Mouse (Mus musculus): ENCODE measurements around the gene Golga4. TPM values are rescaled to one million over a fixed set of nuclear protein-coding genes. Genes with fewer than 3 reads are reported as not detected.

The Golga4 gene
- polyA plus RNA-seq, 1 experiment from 2014 or later: 50.6 TPM

- peak overlapping the region; percentile 52 for H3K27ac ChIP-seq (replicated peaks; ENCODE audit: low read depth, low read length)
- no peaks in the 10 kb centered on the region for H3K27me3 ChIP-seq (ENCODE audit: control insufficient read depth, insufficient read depth, low read length)
- no peak overlapping the region for H3K4me3 ChIP-seq (ENCODE audit: low read depth, low read length)
- peak; percentile 51 for DNase-seq (ENCODE audit: low spot score)
- no peak overlapping the region for H3K9ac ChIP-seq (replicated peaks; ENCODE audit: low read length)
- no peaks in the 10 kb centered on the region for H3K36me3 ChIP-seq (replicated peaks; ENCODE audit: control insufficient read depth, insufficient read depth, low read depth, low read length)
- H3K4me1 ChIP-seq (ENCODE audit: control insufficient read depth, insufficient read depth, low read length): peaks cover 4% of the 10 kb centered on the region; the same call in 1 of the 2 replicates
- H3K9me3 ChIP-seq (replicated peaks; ENCODE audit: control insufficient read depth, low read length): no peaks in the 10 kb centered on the region
- no peak overlapping the region for H3K4me2 ChIP-seq (ENCODE audit: low read depth, low read length)
- WGBS: 44% methylated on average over 9 of the region's 9 CpGs
- no peak; the same call in 1 of the 2 replicates for ATAC-seq (replicated peaks; ENCODE audit: insufficient number of reproducible peaks, low FRiP score, low TSS enrichment, low read depth)
These were observed 117.4 kb downstream of the Golga4 start for GRCm38 (mm10) chr9:118623483-118623882.

GRCm38 (mm10) chr9:118624146-118624545 is 118.1 kb downstream of the Golga4 start:
- H3K27ac ChIP-seq (replicated peaks; ENCODE audit: low read depth, low read length): peak overlapping the region; percentile 52; the same call in 1 of the 2 replicates
- ATAC-seq (replicated peaks; ENCODE audit: insufficient number of reproducible peaks, low FRiP score, low TSS enrichment, low read depth) (peak; percentile 20; the same call in 1 of the 2 replicates), DNase-seq (ENCODE audit: low spot score) (peak; percentile 85)
- H3K9me3 ChIP-seq (replicated peaks; ENCODE audit: control insufficient read depth, low read length): no peaks in the 10 kb centered on the region
- H3K27me3 ChIP-seq (ENCODE audit: control insufficient read depth, insufficient read depth, low read length): no peaks in the 10 kb centered on the region
- no peak overlapping the region for H3K9ac ChIP-seq (replicated peaks; ENCODE audit: low read length)
- H3K4me1 ChIP-seq (ENCODE audit: control insufficient read depth, insufficient read depth, low read length): peaks cover 4% of the 10 kb centered on the region; the same call in 1 of the 2 replicates
- no peak overlapping the region for H3K4me2 ChIP-seq (ENCODE audit: low read depth, low read length)
- H3K36me3 ChIP-seq (replicated peaks; ENCODE audit: control insufficient read depth, insufficient read depth, low read depth, low read length): no peaks in the 10 kb centered on the region
- 14% methylated on average over 7 of the region's 7 CpGs for WGBS
- no peak overlapping the region for H3K4me3 ChIP-seq (ENCODE audit: low read depth, low read length)

- Histone ChIP-seq H3K4me3 (ENCODE audit: low read depth, low read length) (no peak overlapping the region), H3K36me3 (replicated peaks; ENCODE audit: control insufficient read depth, insufficient read depth, low read depth, low read length) (no peaks in the 10 kb centered on the region), H3K4me1 (ENCODE audit: control insufficient read depth, insufficient read depth, low read length) (no peaks in the 10 kb centered on the region), H3K9ac (replicated peaks; ENCODE audit: low read length) (no peak overlapping the region), H3K27ac (replicated peaks; ENCODE audit: low read depth, low read length) (no peak overlapping the region), H3K9me3 (replicated peaks; ENCODE audit: control insufficient read depth, low read length) (no peaks in the 10 kb centered on the region), H3K4me2 (ENCODE audit: low read depth, low read length) (no peak overlapping the region), H3K27me3 (ENCODE audit: control insufficient read depth, insufficient read depth, low read length) (no peaks in the 10 kb centered on the region)
- DNase-seq (ENCODE audit: low spot score) (no peak), ATAC-seq (replicated peaks; ENCODE audit: insufficient number of reproducible peaks, low FRiP score, low TSS enrichment, low read depth) (no peak)
- 62% methylated on average over 6 of the region's 6 CpGs for WGBS
These were observed 123.8 kb downstream of the Golga4 start for GRCm38 (mm10) chr9:118629763-118630379.

Other genes starting within 250 kb of the Golga4 start
- 0.24 and 0.42 TPM in 2 replicates for gene Eomes, start 28.1 kb upstream of the Golga4 start, polyA plus RNA-seq (2014; fragmentation: Nextera tagmentation; extraction: Ambion mirVana)
- gene Itga9, start 100.4 kb downstream of the Golga4 start, polyA plus RNA-seq (2014; fragmentation: Nextera tagmentation; extraction: Ambion mirVana): 9.3 and 10.3 TPM in 2 replicates